Mouse (Mus musculus) heart, embryonic 15.5 days (tissue): ENCODE results near the gene Zbtb5. TPM values are rescaled to one million over a fixed set of nuclear protein-coding genes. Genes with fewer than 3 reads are reported as not detected.
A peak's percentile ranks its signal among the peaks of the same experiment; 100 is the strongest.

Experiments used
- ATAC-seq: fragments of 200-750 bp; cut with Nextera tagmentation; replicated peaks from 2 replicates; pipeline ENCODE4 v1.8.0; 2017; ENCODE audit warnings: low read depth, moderate TSS enrichment; ENCODE audit not compliant: insufficient number of reproducible peaks, insufficient read depth, low FRiP score
- H3K27ac ChIP-seq: fragments of 300-500 bp; sonication (generic); 2 replicates; pipeline ENCODE4 v1.5.1; 2015; ENCODE audit warnings: mild to moderate bottlenecking, inconsistent platforms
- H3K27me3 ChIP-seq: fragments of 300-500 bp; sonication (generic); 2 replicates; pipeline ENCODE4 v1.6.1; 2015; ENCODE audit warnings: inconsistent platforms
- H3K36me3 ChIP-seq: fragments of 300-500 bp; sonication (generic); 2 replicates; pipeline ENCODE4 v1.6.1; 2015; ENCODE audit warnings: mild to moderate bottlenecking, inconsistent platforms
- H3K4me1 ChIP-seq: fragments of 300-500 bp; sonication (generic); replicated peaks from 2 replicates; pipeline ENCODE4 v1.6.1; 2015; ENCODE audit warnings: inconsistent platforms
- H3K4me2 ChIP-seq: fragments of 300-500 bp; sonication (generic); 2 replicates; pipeline ENCODE4 v1.6.1; 2015; ENCODE audit warnings: inconsistent platforms, mild to moderate bottlenecking, moderate library complexity
- H3K4me3 ChIP-seq: fragments of 300-500 bp; sonication (generic); 2 replicates; pipeline ENCODE4 v1.5.1; 2015; ENCODE audit warnings: mild to moderate bottlenecking, inconsistent platforms
- H3K9ac ChIP-seq: fragments of 300-500 bp; sonication (generic); 2 replicates; pipeline ENCODE4 v1.6.1; 2015; ENCODE audit warnings: mild to moderate bottlenecking, inconsistent platforms
- H3K9me3 ChIP-seq: fragments of 300-500 bp; sonication (generic); replicated peaks from 2 replicates; pipeline ENCODE4 v1.6.1; 2016; ENCODE audit warnings: inconsistent platforms
- WGBS: fragments of 180-500 bp; shearing (Covaris S2); methylation state at CpG from one replicate; pipeline ENCODE4 v1.1.7; 2015; ENCODE audit warnings: mixed read lengths; 5-methylcytosine and 5-hydroxymethylcytosine counted together
- polyA plus RNA-seq: library from polyadenylated mRNA; unstranded; fragments of >200 nt; fragmentation: Nextera tagmentation; extraction: Ambion mirVana; gene quantifications from 2 replicates; pipeline ENCODE4 v1.2.1, GENCODE M21; 2015

Gene Zbtb5
- polyA plus RNA-seq, 1 experiment from 2014 or later: 12.5 TPM

DNA sequence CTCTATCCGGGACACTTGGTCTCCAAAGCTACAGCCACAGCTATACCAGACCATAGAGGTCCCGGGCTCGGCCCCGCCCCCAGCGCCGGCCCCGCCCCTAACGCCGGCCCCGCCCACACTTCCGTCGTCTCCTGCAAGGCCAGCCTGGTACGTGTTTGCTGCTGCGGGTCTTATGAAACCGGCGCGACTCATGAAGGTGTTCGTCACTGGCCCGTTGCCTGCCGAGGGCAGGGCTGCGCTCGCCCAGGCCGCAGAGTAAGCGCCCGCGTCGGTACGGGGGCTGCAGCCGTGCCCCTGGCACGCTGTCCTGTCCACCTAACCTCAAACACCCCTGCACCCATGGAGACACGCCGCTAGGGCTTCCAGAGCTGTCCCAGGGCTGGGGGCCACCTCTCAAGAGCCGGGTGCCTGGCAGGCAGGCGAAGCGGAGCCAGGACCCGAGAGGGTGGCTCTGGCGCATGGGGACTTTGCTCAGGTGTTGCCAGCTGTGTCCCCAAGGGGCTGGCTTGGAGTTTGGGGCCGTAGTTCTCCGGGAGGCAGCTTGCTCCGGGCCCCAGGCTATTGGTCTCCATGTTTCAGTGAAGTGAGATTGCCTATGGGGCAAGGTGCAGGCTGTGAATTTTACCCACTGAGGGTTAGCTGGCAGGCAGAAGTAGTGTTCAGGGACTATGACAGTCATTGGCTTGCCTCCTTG, 30.8 kb downstream of the Zbtb5 start, which contains the start of gene Grhpr:
Gene Grhpr (plus strand): TSS at position 116 of the 694 bp plus-strand sequence.
- H3K27me3 ChIP-seq: no peaks in the 10 kb centered on the region
- H3K27ac ChIP-seq: peak within 1 kb of the TSS; percentile 89
- no peaks in the 10 kb centered on the region for H3K9me3 ChIP-seq
- H3K36me3 ChIP-seq: peaks cover 21% of the 10 kb centered on the region
- peak within 1 kb of the TSS; percentile 84 for H3K4me2 ChIP-seq
- H3K9ac ChIP-seq: peak within 1 kb of the TSS; percentile 86
- peak within 1 kb of the TSS; percentile 77 for H3K4me3 ChIP-seq
- H3K4me1 ChIP-seq: peaks cover 37% of the 10 kb centered on the region
- ATAC-seq: peak; percentile 92
- under 1% methylated on average over 40 of the region's 40 CpGs for WGBS

GRCm38 (mm10) chr4:44979794-44980338, 32.3 kb downstream of the Zbtb5 start:
- Histone ChIP-seq H3K27ac (no peak overlapping the region), H3K9me3 (no peaks in the 10 kb centered on the region), H3K4me2 (no peak overlapping the region), H3K4me1 (peaks cover 37% of the 10 kb centered on the region), H3K9ac (no peak overlapping the region), H3K27me3 (no peaks in the 10 kb centered on the region), H3K4me3 (no peak overlapping the region), H3K36me3 (peaks cover 6% of the 10 kb centered on the region)
- WGBS: 61% methylated on average over 7 of the region's 7 CpGs
- no peak for ATAC-seq

DNA sequence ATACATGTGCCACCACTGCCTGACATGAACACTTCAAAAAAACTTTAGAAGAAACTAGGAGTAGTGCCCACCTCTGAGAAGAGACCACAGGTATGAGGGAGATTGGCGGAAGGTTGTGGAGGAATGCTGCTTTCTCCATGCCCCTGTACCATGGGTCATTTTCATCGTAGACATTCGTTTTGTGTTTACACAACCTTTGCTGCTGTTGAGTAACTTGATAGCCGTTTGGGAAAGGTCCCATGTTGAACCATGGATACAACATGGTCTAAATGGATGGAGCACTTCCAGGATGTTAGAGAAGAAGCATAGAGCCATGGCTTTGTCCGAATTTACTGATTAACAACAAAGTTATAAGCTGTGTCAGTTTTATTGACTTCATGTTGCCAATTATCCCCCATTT, 34.0 kb downstream of the Zbtb5 start:
- H3K27ac ChIP-seq: no peak overlapping the region
- 75% methylated on average over 5 of the region's 5 CpGs for WGBS
- no peak overlapping the region for H3K4me3 ChIP-seq
- ATAC-seq: no peak
- no peak overlapping the region for H3K9ac ChIP-seq
- no peaks in the 10 kb centered on the region for H3K36me3 ChIP-seq
- H3K4me1 ChIP-seq: peaks cover 37% of the 10 kb centered on the region
- H3K27me3 ChIP-seq: no peaks in the 10 kb centered on the region
- H3K4me2 ChIP-seq: no peak overlapping the region
- H3K9me3 ChIP-seq: no peaks in the 10 kb centered on the region

DNA sequence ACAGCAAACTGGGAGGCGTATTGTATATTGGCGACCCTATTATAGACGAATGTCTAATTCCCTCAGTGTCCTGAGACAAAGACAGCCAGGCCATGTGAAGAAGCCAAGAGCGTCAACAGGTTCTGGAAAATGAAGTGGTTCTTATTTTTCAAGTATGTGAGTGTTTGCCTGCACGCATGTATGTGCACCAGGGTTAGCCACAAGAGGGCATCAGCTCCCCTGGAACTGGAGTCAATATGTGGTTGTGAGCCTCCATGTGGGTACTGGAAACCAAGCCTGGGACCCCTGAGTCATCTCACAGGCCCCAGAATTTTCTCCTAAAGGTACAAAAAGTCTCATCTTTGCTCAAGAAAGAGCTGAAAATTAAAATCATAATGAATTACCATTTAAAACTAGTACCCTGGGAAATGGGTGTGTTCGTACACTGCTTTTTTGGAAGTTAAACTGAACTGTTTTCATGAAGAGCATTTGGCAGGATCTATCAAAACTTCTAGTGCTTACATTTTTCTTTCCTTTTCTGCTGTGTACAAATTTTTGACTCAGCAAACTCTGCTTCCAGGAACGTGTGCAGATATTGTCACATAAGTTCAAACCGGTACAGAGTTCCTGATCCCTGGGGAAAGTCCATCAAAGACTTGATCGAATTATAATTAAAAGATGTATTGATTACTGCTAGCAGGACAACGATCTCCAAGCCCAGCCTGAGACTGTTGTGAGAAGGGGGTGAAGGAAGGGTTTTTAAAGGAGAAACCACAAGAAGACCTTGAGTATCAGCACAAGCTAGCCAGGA, 35.1 kb downstream of the Zbtb5 start:
- WGBS: 86% methylated on average over 10 of the region's 10 CpGs
- no peak for ATAC-seq

DNA sequence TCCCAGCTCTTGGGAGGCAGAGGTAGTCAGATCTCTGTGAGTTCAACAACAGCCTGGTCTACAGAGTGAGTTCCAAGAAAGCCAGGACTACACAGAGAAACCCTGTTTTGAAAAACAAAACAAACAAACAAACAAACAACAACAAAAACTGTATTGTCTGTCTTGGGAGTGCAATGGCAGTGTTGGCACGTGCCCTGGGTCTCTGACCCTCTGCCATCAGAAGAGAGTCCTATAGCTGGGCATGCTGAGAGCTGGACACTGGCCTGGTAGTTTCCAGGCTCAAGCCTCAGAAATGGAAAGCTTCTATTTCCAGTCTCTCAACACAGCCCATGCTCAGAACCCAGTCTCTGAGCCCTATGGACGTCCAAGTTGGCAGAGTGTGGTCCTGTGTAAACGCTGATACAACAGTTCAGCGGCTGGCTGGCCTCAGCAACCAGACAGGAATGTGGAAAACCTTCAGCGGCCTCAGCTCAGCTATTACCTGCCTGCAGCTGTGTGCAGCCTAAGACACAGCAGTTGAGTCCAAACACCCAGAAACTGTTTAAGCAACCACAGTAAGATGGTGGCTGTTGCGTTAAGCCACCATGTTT, 36.1 kb downstream of the Zbtb5 start:
- Histone ChIP-seq H3K9ac (no peak overlapping the region), H3K36me3 (no peaks in the 10 kb centered on the region), H3K4me3 (no peak overlapping the region), H3K4me2 (no peak overlapping the region), H3K27ac (no peak overlapping the region), H3K27me3 (no peaks in the 10 kb centered on the region), H3K9me3 (no peaks in the 10 kb centered on the region), H3K4me1 (peaks cover 22% of the 10 kb centered on the region)
- 66% methylated on average over 6 of the region's 6 CpGs for WGBS
- no peak for ATAC-seq

More for the DNA sequence above, 35.1 kb downstream of the Zbtb5 start:
- Histone ChIP-seq H3K4me2 (no peak overlapping the region), H3K4me3 (no peak overlapping the region), H3K9ac (no peak overlapping the region), H3K36me3 (no peaks in the 10 kb centered on the region), H3K27ac (no peak overlapping the region), H3K9me3 (no peaks in the 10 kb centered on the region), H3K4me1 (peaks cover 26% of the 10 kb centered on the region), H3K27me3 (no peaks in the 10 kb centered on the region)

GRCm38 (mm10) chr4:44974331-44974730, 37.9 kb downstream of the Zbtb5 start:
- Histone ChIP-seq H3K9ac (no peak overlapping the region), H3K9me3 (no peaks in the 10 kb centered on the region), H3K27ac (no peak overlapping the region), H3K4me2 (no peak overlapping the region), H3K4me1 (peaks cover 10% of the 10 kb centered on the region), H3K4me3 (no peak overlapping the region), H3K27me3 (no peaks in the 10 kb centered on the region), H3K36me3 (no peaks in the 10 kb centered on the region)
- ATAC-seq: no peak
- WGBS: 79% methylated on average over 8 of the region's 8 CpGs

DNA sequence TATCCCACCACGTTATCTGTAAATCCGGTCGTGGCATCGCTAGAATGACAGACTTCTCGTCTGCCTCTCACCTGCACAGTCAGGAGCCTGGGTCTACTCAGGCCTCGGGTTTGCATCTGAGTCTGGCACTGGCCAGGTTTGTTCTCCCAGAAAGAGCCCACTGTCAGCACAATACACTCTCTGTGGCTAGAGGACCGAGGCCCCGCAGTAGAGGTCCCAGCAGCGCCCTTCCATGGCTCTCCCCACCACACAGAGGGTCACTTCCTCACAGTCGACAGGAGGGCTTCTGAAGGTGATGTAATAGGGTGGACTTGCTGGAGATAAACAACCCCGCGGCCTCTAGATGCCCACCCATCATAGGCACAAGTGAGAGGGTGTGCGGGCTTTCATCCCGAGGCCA, 38.3 kb downstream of the Zbtb5 start:
- no peak overlapping the region for H3K9ac ChIP-seq
- H3K4me1 ChIP-seq: peaks cover 10% of the 10 kb centered on the region
- H3K4me2 ChIP-seq: peak overlapping the region; percentile 63
- WGBS: 35% methylated on average over 14 of the region's 14 CpGs
- no peaks in the 10 kb centered on the region for H3K9me3 ChIP-seq
- H3K27ac ChIP-seq: no peak overlapping the region
- H3K4me3 ChIP-seq: peak overlapping the region; percentile 33
- no peaks in the 10 kb centered on the region for H3K27me3 ChIP-seq
- no peaks in the 10 kb centered on the region for H3K36me3 ChIP-seq
- ATAC-seq: peak; percentile 18; the same call in 1 of the 2 replicates

- no peaks in the 10 kb centered on the region for H3K27me3 ChIP-seq
- H3K27ac ChIP-seq: no peak overlapping the region
- 12% methylated on average over 9 of the region's 9 CpGs for WGBS
- H3K36me3 ChIP-seq: no peaks in the 10 kb centered on the region
- no peaks in the 10 kb centered on the region for H3K9me3 ChIP-seq
- ATAC-seq: no peak; the same call in 1 of the 2 replicates
- H3K4me3 ChIP-seq: peak overlapping the region; percentile 33
- H3K4me2 ChIP-seq: peak overlapping the region; percentile 63
- no peak overlapping the region for H3K9ac ChIP-seq
- peaks cover 10% of the 10 kb centered on the region for H3K4me1 ChIP-seq
These were observed 38.8 kb downstream of the Zbtb5 start for GRCm38 (mm10) chr4:44973450-44973849.

DNA sequence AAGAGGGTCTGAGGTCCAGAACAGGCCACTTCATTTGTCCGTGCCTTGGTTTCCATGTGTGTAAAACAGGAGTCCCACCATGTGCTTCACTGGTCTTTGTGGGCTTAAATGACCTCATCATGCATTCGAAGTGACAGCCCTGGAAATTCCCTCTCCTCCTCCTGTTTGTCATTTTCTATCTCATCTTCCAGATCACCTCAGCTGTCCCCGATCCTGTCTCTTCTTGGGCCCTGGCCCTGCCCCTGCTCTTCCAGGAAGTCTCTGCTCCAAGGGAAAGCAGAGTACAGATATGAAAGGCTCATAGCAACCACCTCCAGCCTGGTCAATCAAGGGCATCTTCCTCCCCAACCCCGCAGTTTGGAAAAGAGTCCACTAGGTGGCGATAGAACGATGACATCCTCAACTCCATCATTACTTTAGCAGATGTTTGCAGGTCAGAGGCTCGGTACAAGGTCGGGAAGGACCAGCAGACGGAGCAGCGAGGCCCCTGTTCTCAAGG, 41.6 kb downstream of the Zbtb5 start:
- no peak overlapping the region for H3K27ac ChIP-seq

GRCm38 (mm10) chr4:44970056-44970455, 42.2 kb downstream of the Zbtb5 start:
- H3K9ac ChIP-seq: no peak overlapping the region
- H3K27ac ChIP-seq: no peak overlapping the region
- H3K4me2 ChIP-seq: no peak overlapping the region
- H3K4me1 ChIP-seq: peaks cover 10% of the 10 kb centered on the region
- WGBS: 82% methylated on average over 7 of the region's 7 CpGs
- H3K27me3 ChIP-seq: no peaks in the 10 kb centered on the region
- no peaks in the 10 kb centered on the region for H3K9me3 ChIP-seq
- no peak overlapping the region for H3K4me3 ChIP-seq
- ATAC-seq: no peak
- H3K36me3 ChIP-seq: no peaks in the 10 kb centered on the region

More for the DNA sequence above, 41.6 kb downstream of the Zbtb5 start:
- WGBS: 18% methylated on average over 10 of the region's 10 CpGs
- Histone ChIP-seq H3K27me3 (no peaks in the 10 kb centered on the region), H3K4me3 (no peak overlapping the region), H3K9ac (no peak overlapping the region), H3K9me3 (no peaks in the 10 kb centered on the region), H3K36me3 (no peaks in the 10 kb centered on the region), H3K4me2 (no peak overlapping the region), H3K4me1 (peaks cover 10% of the 10 kb centered on the region)
- no peak for ATAC-seq

DNA sequence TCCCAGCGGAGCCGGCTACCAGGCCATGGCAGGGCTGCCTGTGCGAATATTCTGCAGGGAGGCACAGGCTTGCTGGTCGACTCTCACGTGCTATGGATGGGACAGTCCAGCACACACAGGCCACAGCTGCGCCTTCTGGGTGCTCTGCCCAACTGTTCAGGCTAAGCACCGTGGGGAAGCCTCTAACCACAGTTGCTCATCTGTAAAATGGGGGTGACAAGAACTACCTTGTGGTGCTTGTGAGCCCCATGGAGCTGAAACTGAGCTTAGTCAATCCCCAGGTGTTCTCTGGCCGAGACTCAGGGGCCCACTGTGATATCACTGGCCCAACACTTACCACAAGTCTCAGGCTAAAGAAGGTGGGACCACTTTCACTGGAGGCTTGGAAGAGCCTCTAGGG, 44.8 kb downstream of the Zbtb5 start:
- Histone ChIP-seq H3K4me3 (no peak overlapping the region), H3K27ac (no peak overlapping the region), H3K4me2 (no peak overlapping the region), H3K9ac (no peak overlapping the region), H3K36me3 (no peaks in the 10 kb centered on the region), H3K27me3 (no peaks in the 10 kb centered on the region), H3K4me1 (peaks cover 3% of the 10 kb centered on the region; the same call in 1 of the 2 replicates), H3K9me3 (no peaks in the 10 kb centered on the region)
- WGBS: 82% methylated on average over 8 of the region's 8 CpGs
- ATAC-seq: no peak
